Mouse (Mus musculus) liver, embryonic 14.5 days (tissue): ENCODE results near the gene 9530003J23Rik.

Source experiments
- CTCF ChIP-seq: IDR thresholded peaks from 2 replicates; pipeline ENCODE4 v1.5.1; 2016; ENCODE audit warnings: antibody characterized with exemption, low read depth, control low read depth
- EP300 ChIP-seq: IDR thresholded peaks from 2 replicates; pipeline ENCODE4 v1.6.1; 2016; ENCODE audit warnings: antibody characterized with exemption, low read depth

- TF ChIP-seq CTCF (no peak), EP300 (no peak)
Observed at GRCm38 (mm10) chr10:117216132-117216495, 22.4 kb downstream of the 9530003J23Rik start.
